Mouse (Mus musculus) adrenal gland, adult 2 months (tissue): Measurements from ENCODE around the gene Tsx. TPM values are rescaled to one million over a fixed set of nuclear protein-coding genes. Genes with fewer than 3 reads are reported as not detected.

Experiments used
- polyA plus RNA-seq: library from polyadenylated mRNA; depleted of rRNA; stranded (reverse); fragments of >200 nt; gene quantifications from 2 replicates; pipeline ENCODE4 v1.2.3, GENCODE M21; 2012; rRNA removed
- total RNA-seq, 2 experiments: library from RNA; stranded (reverse); gene quantifications; 2 replicates each; pipeline ENCODE4 v1.2.3; 2021

Tsx gene
- total and polyA plus RNA-seq, 3 experiments, result not detected

Other genes starting within 250 kb of the Tsx start
- 1 to 10 TPM in 1 of 2 experiments, under 1 TPM in 1; 0.81 to 1.4 TPM for gene Nap1l2, start 227.8 kb upstream of the Tsx start, total RNA-seq
- 0.12 and 0.17 TPM in 2 replicates for gene Nap1l2, start 227.8 kb upstream of the Tsx start, polyA plus RNA-seq
- gene Cdx4, start 93.1 kb upstream of the Tsx start, total RNA-seq, result not detected
- 0.04 TPM in 1 of 2 replicates, not detected in the other for gene Cdx4, start 93.1 kb upstream of the Tsx start, polyA plus RNA-seq
- 1 to 10 TPM; 4.2 to 7.9 TPM for gene Chic1, start 58.0 kb upstream of the Tsx start, total RNA-seq
- gene Chic1, start 58.0 kb upstream of the Tsx start, polyA plus RNA-seq, result 0.15 and 0.17 TPM in 2 replicates
- gene Gm26992, start 7.5 kb downstream of the Tsx start, total RNA-seq, result not detected
- not detected in 2 replicates for gene Gm26992, start 7.5 kb downstream of the Tsx start, polyA plus RNA-seq
- gene Zcchc13, start 216.1 kb downstream of the Tsx start, total RNA-seq, result not detected
- gene Zcchc13, start 216.1 kb downstream of the Tsx start, polyA plus RNA-seq, result not detected in 2 replicates